Comparison of ENCODE assay signal across 27 mouse cellular contexts in genomic region chr12:80988286-80988685, GRCm38 (mm10). TPM values are rescaled to one million over a fixed set of nuclear protein-coding genes. Genes with fewer than 3 reads are reported as not detected.
DNase-seq lines count a peak whose midpoint lies in the region; ATAC-seq and TF ChIP-seq lines count a peak whose summit lies in the region.
"Had no signal": no experiment of that assay in that cellular context is flagged by ENCODE, and none has a peak within 500 bp of the region (broad histone marks: within the 10 kb centered on the region; RNA-seq: fewer than 3 reads in every experiment).

No protein-coding gene starts in this region.

- WGBS in forebrain, embryonic 11.5 days: 89% methylated on average over 3 of the region's 3 CpGs
- WGBS in forebrain, postnatal 0 days: 89% methylated on average over 3 of the region's 3 CpGs
- WGBS in liver, embryonic 11.5 days: 80% methylated on average over 3 of the region's 3 CpGs

- no peaks in the 10 kb centered on the region for H3K9me3 ChIP-seq in forebrain, embryonic 11.5 days (ENCODE audit: control insufficient read depth, low read length)
- no peaks in the 10 kb centered on the region for H3K9me3 ChIP-seq in forebrain, postnatal 0 days (ENCODE audit: low read length)
- no peaks in the 10 kb centered on the region for H3K9me3 ChIP-seq in liver, embryonic 11.5 days (ENCODE audit: control insufficient read depth, low read length)
- H3K9me3 ChIP-seq: embryonic facial prominence, embryonic 13.5 days; embryonic facial prominence, embryonic 15.5 days; forebrain, embryonic 10.5 days; forebrain, embryonic 13.5 days; forebrain, embryonic 15.5 days had no signal

- H3K4me2 ChIP-seq in forebrain, embryonic 11.5 days (ENCODE audit: low read depth, low read length, severe bottlenecking): no peak overlapping the region
- no peak overlapping the region for H3K4me2 ChIP-seq in forebrain, postnatal 0 days (ENCODE audit: low read depth)
- no peak overlapping the region for H3K4me2 ChIP-seq in liver, embryonic 11.5 days
- H3K4me2 ChIP-seq: embryonic facial prominence, embryonic 13.5 days; embryonic facial prominence, embryonic 15.5 days; forebrain, embryonic 13.5 days; forebrain, embryonic 15.5 days had no signal

- H3K9ac ChIP-seq in forebrain, embryonic 11.5 days (ENCODE audit: low read length): no peak overlapping the region
- no peak overlapping the region for H3K9ac ChIP-seq in forebrain, postnatal 0 days
- no peak overlapping the region for H3K9ac ChIP-seq in liver, embryonic 11.5 days (ENCODE audit: low read depth, low read length)
- H3K9ac ChIP-seq: embryonic facial prominence, embryonic 13.5 days; embryonic facial prominence, embryonic 15.5 days; forebrain, embryonic 13.5 days; forebrain, embryonic 15.5 days had no signal

- ATAC-seq in forebrain, embryonic 11.5 days (replicated peaks; ENCODE audit: low FRiP score): no peak
- ATAC-seq in forebrain, postnatal 0 days: no peak
- no peak; the same call in 1 of the 2 replicates for ATAC-seq in liver, embryonic 11.5 days (replicated peaks; ENCODE audit: low FRiP score)
- ATAC-seq: CD4-positive, CD25-positive, alpha-beta regulatory T cell, adult 4 months; forebrain, embryonic 13.5 days; forebrain, embryonic 15.5 days; Patski had no signal

- no peak overlapping the region for H3K27ac ChIP-seq in forebrain, embryonic 11.5 days (ENCODE audit: low read depth, low read length)
- H3K27ac ChIP-seq in forebrain, postnatal 0 days (ENCODE audit: low read depth, low read length): no peak overlapping the region
- no peak overlapping the region for H3K27ac ChIP-seq in liver, embryonic 11.5 days (ENCODE audit: low read depth, low read length)
- H3K27ac ChIP-seq: embryonic facial prominence, embryonic 13.5 days; embryonic facial prominence, embryonic 15.5 days; forebrain, embryonic 10.5 days; forebrain, embryonic 13.5 days; forebrain, embryonic 15.5 days had no signal

- peak; percentile 24 for DNase-seq in forebrain, embryonic 11.5 days (ENCODE audit: low spot score)
- no peak for DNase-seq in forebrain, postnatal 0 days
- peak; percentile 0 for DNase-seq in liver
- DNase-seq in liver, embryonic 11.5 days (ENCODE audit: low spot score): no peak
- DNase-seq in testis, postnatal 10 days (ENCODE audit: low spot score): peak; percentile 22
- no peak for DNase-seq in testis, postnatal 14 days (ENCODE audit: low spot score)
- DNase-seq: adrenal gland, adult 2 months; adrenal gland, postnatal 10 days; adrenal gland, postnatal 25 days; B cell, adult 2 months; cerebellum, adult 11 months; cerebellum, adult 18-20 months; cerebellum, adult 8-10 months; cerebellum, adult 9-11 months; cerebellum, postnatal 14 days; cerebellum, postnatal 36 days; embryo, embryonic 11 days had no signal

- no peak overlapping the region for H3K4me3 ChIP-seq in forebrain, embryonic 11.5 days (ENCODE audit: low read depth, low read length)
- H3K4me3 ChIP-seq in forebrain, postnatal 0 days (ENCODE audit: low read depth, low read length): no peak overlapping the region
- H3K4me3 ChIP-seq in liver, embryonic 11.5 days (ENCODE audit: low read depth, low read length): no peak overlapping the region
- H3K4me3 ChIP-seq: embryonic facial prominence, embryonic 13.5 days; embryonic facial prominence, embryonic 15.5 days; erythroblast, embryonic 14.5 days; forebrain, embryonic 10.5 days; forebrain, embryonic 13.5 days; forebrain, embryonic 15.5 days had no signal

- no peaks in the 10 kb centered on the region for H3K27me3 ChIP-seq in forebrain, embryonic 11.5 days (ENCODE audit: control insufficient read depth, insufficient read depth, low read length)
- no peaks in the 10 kb centered on the region for H3K27me3 ChIP-seq in forebrain, postnatal 0 days (ENCODE audit: insufficient read depth, low read length)
- no peaks in the 10 kb centered on the region for H3K27me3 ChIP-seq in liver, embryonic 11.5 days (replicated peaks; ENCODE audit: control insufficient read depth, insufficient read depth, low read length)
- H3K27me3 ChIP-seq: embryonic facial prominence, embryonic 13.5 days; embryonic facial prominence, embryonic 15.5 days; forebrain, embryonic 15.5 days had no signal

- H3K36me3 ChIP-seq in forebrain, embryonic 11.5 days (ENCODE audit: control insufficient read depth, insufficient read depth, low read length): no peaks in the 10 kb centered on the region
- H3K36me3 ChIP-seq in forebrain, postnatal 0 days (ENCODE audit: insufficient read depth): no peaks in the 10 kb centered on the region
- no peaks in the 10 kb centered on the region for H3K36me3 ChIP-seq in liver, embryonic 11.5 days (ENCODE audit: control insufficient read depth, insufficient read depth, low read length)
- H3K36me3 ChIP-seq: embryonic facial prominence, embryonic 13.5 days; embryonic facial prominence, embryonic 15.5 days; forebrain, embryonic 10.5 days; forebrain, embryonic 15.5 days; G1E had no signal

- peaks cover 3% of the 10 kb centered on the region for H3K4me1 ChIP-seq in forebrain, embryonic 11.5 days (replicated peaks; ENCODE audit: control insufficient read depth, insufficient read depth, low read length)
- no peaks in the 10 kb centered on the region for H3K4me1 ChIP-seq in forebrain, postnatal 0 days (ENCODE audit: insufficient read depth)
- no peaks in the 10 kb centered on the region for H3K4me1 ChIP-seq in liver, embryonic 11.5 days (replicated peaks; ENCODE audit: control insufficient read depth, insufficient read depth, low read length)
- H3K4me1 ChIP-seq: embryonic facial prominence, embryonic 13.5 days; embryonic facial prominence, embryonic 15.5 days; forebrain, embryonic 15.5 days had no signal

- no peak for TF ChIP-seq CTCF in forebrain, postnatal 0 days (IDR thresholded peaks at IDR 0.05; ENCODE audit: low read depth)

RNA-seq across cellular contexts. Expression of gene Slc10a1, which starts 19.8 kb away (rescaled TPM):
- polyA plus RNA-seq in forebrain, embryonic 11.5 days (2014; fragmentation: Nextera tagmentation; extraction: Ambion mirVana): 0.63 and 0.67 TPM in 2 replicates
- not detected in 2 replicates for total RNA-seq in forebrain, postnatal 0 days (2014; rRNA removed)
- not detected in 2 replicates for polyA plus RNA-seq in forebrain, postnatal 0 days (2015; fragmentation: Nextera tagmentation; extraction: Ambion mirVana)
- polyA plus RNA-seq in liver, embryonic 11.5 days (2014; fragmentation: Nextera tagmentation; extraction: Ambion mirVana): 0.47 and 0.95 TPM in 2 replicates
- total RNA-seq: adrenal gland, postnatal 25 days had no signal
- polyA plus RNA-seq: brain, embryonic 14.5 days; erythroblast, embryonic 14.5 days; G1E had no signal

RNA-seq across cellular contexts. Expression of gene Smoc1, which starts 38.3 kb away (rescaled TPM):
- polyA plus RNA-seq in forebrain, embryonic 11.5 days (2014; fragmentation: Nextera tagmentation; extraction: Ambion mirVana): 6.7 and 6.8 TPM in 2 replicates
- 9.5 and 16.9 TPM in 2 replicates for total RNA-seq in forebrain, postnatal 0 days (2014; rRNA removed)
- 7.9 and 12.3 TPM in 2 replicates for polyA plus RNA-seq in forebrain, postnatal 0 days (2015; fragmentation: Nextera tagmentation; extraction: Ambion mirVana)
- polyA plus RNA-seq in liver, embryonic 11.5 days (2014; fragmentation: Nextera tagmentation; extraction: Ambion mirVana): 10.9 and 12.7 TPM in 2 replicates

RNA-seq across cellular contexts. Expression of gene Srsf5, which starts 43.0 kb away (rescaled TPM):
- 436 and 461 TPM in 2 replicates for polyA plus RNA-seq in forebrain, embryonic 11.5 days (2014; fragmentation: Nextera tagmentation; extraction: Ambion mirVana)
- total RNA-seq in forebrain, postnatal 0 days (2014; rRNA removed): 344 and 488 TPM in 2 replicates
- 488 and 529 TPM in 2 replicates for polyA plus RNA-seq in forebrain, postnatal 0 days (2015; fragmentation: Nextera tagmentation; extraction: Ambion mirVana)
- 423 and 425 TPM in 2 replicates for polyA plus RNA-seq in liver, embryonic 11.5 days (2014; fragmentation: Nextera tagmentation; extraction: Ambion mirVana)

Comparison
In these comparisons a context has a peak if more than half of its experiments do, and no peak if none do; other contexts are left out.
1. DNase-seq: peak in forebrain, embryonic 11.5 days (single experiment), liver (single experiment) and testis, postnatal 10 days (single experiment); none in forebrain, postnatal 0 days (single experiment), liver, embryonic 11.5 days (single experiment) and testis, postnatal 14 days (single experiment).